Mouse (Mus musculus) cerebellum, adult 2 months (tissue): Measurements from ENCODE around the gene Ntrk1.

Experiments
- CTCF ChIP-seq: fragments of 200-500 bp; IDR thresholded peaks from 2 replicates; pipeline ENCODE4 v1.5.1; 2011; ENCODE audit warnings: low read depth, mild to moderate bottlenecking, control low read depth, low read length, moderate library complexity, borderline replicate concordance; ENCODE audit not compliant: insufficient read depth
- POLR2A ChIP-seq: fragments of 200-500 bp; IDR thresholded peaks from 2 replicates; pipeline ENCODE4 v1.6.1; 2011; ENCODE audit warnings: low read length, control low read depth, borderline replicate concordance; ENCODE audit not compliant: insufficient read depth

DNA sequence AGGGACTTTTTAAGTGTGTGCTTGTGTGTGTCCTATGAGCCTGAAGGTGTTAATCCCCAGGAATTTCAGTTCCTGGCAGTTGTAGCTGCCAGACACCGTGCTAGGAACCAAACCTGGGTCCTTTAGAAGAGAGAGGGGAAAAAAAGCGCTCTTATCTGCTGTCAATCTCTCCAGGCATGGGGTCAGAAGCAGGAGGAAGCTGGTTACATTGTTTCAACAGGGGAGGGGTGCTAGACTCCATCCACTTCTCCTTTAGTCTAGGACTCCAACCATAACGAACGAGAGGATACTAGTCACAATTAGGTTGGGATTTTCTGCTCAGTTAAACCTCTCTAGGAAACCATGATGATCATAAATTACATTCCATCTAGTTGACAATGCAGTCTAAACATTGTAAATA, 33.5 kb upstream of the Ntrk1 start:
- TF ChIP-seq CTCF, result no peak
- no peak for TF ChIP-seq POLR2A
